Mouse (Mus musculus) spleen, postnatal 4 days (tissue): ENCODE measurements around the gene Bbox1.

Experiments
- DNase-seq, 2 experiments: peaks; one replicate each; pipeline ENCODE4 v3.0.0; 2022; ENCODE audit warnings: low spot score in 2 of 2

The Bbox1 gene

DNA sequence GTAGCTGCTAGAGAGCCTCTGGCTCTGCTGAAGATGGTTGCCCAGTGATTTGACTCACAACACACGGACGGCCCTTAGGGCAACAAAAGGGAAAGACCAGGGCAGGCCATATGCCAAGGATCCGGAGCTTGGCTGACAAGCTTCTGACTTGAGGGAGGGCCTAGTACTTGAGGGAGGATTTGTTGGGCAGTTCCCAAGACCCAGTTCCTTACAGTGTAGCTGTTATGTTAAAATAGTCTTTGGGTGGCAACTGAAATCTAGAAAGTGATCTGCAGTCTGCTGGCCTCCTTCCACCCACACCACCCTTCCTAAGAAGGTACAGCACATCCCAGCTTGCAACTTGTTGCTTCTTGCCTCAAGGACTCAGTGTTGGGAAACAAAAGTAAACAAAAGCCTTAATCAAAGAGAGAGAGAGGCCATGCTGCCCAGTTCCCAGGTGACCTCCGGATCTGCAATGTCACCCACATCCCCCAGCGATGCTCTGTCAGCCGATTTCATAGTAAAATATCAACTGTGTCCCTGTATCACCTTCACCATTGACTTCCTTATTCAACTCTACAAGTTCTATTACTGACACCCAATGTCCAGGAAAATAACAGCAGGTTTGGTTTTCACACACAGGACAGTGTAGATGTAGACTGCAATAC lies at the start of gene Bbox1:
TSS of gene Bbox1 (minus strand) at position 52 of the 647 bp plus-strand sequence.
- DNase-seq = no peak

DNA sequence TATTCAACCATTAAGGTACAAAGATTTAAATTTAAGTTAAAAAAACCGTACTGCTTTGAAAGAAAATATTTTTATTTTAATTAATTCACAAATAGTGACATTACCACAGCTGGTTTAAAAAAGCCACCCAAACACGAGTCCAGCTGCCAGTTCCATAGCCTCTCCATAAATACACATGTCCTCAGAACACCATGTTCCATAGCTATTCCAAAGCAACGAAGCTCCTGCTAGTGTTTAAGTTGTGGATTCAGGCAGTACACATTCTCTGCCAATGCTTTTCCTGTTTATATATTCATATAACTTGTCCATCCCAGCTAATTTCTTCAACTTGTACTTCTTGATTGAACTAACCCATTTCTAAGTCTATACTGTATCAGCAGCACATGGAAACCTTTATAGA lies 49.5 kb upstream of the Bbox1 start:
- no peak for DNase-seq

DNA sequence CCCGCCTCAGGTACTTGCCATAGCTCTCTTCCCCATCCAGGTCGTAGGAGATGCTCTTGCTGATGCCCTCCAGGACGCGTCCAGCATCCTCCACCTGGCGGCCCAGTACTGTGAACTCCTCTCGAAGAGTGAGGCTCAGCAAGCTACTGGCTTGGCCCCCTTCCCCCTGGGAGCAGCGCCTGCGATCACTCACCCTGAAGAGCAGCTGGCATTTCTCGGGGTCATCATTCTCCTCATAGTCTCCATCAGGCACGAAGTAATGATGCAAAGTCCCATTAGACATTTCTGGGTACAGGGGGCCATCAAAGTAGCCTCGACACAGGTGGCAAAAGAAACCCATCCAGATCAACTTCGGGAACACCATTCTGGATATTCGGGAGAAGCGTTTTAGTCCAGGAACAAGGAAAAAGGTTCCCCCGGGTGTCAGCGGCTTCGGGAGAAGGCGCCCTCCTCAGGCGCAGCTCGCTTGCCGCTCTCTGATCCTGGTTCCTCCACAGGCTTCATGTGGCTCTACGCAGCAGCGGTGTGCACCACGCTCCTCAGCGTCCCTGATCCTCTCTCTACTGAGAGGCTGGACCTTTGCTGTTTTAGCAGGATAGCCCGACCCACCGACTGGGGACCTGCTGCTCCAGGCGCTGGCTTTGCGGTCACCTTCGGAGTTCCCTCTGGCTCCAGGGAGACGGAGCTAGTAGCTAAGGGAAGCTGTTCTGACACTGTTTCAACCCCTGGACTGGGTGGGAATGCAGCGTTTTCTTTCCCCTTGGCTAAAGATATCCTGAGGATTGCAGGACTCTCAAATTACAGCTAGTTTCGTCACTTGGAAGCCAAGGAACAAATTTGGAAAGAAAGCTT lies 48.3 kb upstream of the Bbox1 start, which contains the start of gene Fibin:
TSS of gene Fibin (minus strand) at position 752 of the 852 bp plus-strand sequence.
- no peak for DNase-seq

DNA sequence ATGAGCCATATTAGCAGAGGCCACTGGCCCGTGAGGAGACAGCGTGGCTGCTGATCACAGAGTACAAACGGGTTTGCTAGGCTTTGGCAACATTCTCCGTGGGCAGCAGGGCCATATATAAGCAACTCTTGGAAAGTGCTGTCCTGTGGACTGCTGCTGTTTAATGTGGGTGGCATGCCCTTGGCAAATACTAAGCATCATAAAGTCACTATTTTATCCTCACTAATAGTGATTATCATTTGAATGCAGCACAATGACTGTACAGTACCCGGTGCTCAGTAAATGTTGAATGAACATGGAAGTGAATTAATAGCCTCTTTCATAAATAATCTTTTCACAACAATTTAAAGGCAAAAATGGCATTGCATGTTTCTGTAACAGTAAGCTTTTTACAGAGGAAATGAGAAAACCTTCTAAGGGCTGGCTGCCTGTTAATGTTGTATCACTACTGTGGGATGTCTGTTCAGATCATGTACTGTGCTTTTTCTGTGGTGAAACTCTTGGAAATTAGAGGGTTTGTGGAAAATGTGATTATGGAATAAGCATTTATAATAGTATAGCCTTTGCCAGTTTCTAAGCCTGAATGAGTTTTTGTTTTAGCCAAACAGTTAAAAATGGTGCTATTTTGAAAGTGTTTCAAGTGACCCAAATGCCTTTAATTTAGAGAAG lies 39.1 kb upstream of the Bbox1 start:
- no peak for DNase-seq

DNA sequence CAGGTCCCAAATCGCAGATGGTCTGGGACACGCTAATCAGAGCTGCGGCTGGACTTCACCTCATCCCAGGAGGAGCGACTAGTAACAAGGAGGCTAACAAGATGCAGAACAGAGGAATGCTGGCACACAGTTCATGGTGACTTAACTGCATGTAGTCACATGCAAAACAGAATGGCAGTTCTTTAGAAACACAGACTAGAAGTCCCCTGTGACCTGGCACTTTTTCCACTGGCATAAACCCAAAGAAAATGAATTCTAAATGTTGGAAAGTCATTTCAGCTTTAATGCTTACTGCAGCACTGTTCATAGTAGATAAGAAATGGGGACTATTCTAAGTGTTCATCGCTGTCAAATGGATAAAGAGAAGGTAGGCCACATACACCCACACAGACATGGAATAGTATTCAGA lies 37.5 kb upstream of the Bbox1 start:
- DNase-seq = no peak

DNA sequence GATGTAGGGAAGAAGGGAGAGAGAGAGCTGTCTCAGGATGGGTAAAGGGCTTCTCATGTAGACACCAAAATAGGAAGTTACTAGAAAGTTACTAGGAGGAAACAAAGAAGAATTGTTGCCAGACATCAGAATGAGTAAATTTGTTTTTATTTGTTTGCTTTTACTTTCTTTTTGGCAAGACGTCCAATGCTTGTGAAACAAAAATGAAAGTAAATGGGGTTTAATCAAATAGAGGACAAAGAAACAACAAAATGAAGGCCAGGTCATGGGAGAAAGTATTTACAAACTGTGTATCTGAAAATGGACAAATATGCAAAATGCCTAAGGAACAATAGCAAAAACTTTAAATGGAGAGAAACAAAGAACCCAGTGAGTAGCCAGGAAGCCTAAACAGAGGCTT lies 37.0 kb upstream of the Bbox1 start:
- no peak for DNase-seq

DNA sequence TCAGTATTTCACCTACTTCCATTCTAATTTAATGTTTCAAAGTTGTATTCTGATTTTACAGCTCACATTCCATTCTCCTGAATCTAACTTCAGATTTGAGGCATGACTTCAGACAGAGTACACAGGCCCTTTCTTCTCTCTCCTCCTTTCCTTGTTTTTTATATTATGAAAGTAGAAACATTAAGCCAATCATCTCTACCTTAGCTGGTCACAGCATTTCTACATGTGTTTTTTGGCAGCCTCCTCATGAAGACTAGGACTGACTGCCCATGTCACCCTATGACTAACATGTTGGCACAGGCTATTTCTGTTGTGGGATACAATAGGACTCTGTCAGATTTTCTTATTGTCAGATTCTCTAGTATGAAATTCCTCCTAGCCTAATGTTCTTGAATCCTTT lies 14.6 kb upstream of the Bbox1 start:
- no peak for DNase-seq

DNA sequence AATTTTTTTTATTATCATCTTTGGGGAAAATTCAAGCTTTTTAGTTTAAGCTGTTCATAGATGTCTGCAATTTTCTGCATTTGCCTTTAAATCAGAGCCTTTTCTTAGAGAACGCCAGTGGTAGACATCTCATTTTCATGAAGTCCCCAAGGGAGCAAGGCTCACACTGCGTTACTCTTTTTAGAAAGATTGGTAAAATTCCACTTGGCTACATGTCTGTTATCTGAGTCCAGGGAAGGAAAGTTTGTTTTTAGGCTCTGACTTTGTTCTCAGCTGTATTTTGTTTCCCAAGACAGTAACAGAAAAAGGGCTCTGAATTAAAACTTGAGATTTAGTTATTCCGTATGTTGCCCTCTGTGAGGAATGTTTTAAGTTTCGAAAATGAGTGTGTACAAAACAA lies 5.6 kb upstream of the Bbox1 start:
- DNase-seq = no peak

DNA sequence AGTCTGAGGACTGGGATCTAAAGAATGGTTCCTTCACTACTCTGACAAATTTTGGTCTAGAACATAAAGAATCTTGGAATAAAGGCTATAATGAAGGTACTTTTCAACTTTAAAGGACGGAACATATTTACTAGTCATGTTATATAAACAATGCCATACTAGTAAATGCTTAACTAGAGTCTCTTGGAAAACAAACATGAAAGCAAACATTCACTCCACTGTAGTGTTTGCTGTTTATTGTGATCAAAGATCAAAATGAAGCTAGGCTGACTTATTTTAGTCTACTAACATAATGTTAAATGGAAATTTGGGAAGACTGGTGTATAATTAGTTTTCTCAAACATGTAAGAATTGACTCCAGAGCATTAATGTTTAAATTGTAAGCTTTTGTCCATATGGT lies 4.9 kb upstream of the Bbox1 start:
- no peak for DNase-seq

DNA sequence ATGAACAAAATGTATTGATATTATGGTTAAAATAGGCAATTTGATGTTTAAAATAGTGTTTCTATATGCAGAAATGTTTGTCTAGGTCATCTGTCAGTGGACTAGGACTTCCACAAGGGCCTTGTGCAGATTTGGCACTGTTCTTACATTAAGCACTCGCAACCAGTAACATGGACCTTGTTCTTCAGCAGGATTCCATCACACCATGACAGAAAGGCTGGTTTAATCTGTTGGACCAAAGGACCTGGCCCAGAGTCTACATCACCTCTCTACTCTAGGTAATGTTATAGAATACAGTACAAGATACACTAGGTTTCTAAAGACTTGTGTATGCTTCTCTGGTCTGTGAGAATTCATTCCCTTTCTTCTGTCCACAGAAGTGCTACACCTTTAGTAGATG lies 4.4 kb upstream of the Bbox1 start:
- DNase-seq = no peak

DNA sequence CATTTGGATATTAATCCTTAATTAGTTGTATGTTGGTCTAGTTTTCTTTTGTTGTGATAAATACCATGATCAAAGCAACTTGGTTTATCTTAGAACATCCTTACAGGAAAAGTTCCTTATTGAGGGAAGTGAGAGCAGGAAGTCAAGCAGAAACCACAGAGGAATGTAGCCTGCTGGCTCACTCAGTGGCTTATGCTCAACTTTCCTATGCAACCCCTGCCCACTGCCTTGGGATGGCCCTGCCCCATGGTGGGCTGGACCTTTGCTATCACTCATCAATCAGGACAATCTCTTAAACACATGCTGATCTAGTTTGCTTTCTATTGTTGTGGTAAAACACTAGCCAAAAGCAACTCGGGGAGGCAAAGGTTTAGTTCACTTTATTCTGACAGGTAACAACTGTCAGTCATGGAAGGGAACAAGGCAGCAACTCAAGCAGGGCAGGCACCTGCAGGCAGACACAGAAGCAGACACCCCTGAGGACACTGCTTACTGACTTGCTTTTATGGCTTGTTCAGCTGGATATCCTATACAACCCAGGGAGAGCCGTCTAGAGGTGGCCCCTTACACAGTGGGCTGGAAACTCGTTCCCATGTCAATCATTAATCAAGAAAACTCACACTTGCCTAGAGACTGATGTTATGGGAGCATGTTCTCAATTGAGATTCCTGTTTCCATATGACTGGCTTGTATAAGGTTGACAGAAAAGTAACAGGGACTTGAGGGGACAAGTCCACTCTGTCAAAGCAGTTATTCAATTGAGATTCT lies 1.9 kb upstream of the Bbox1 start:
- no peak for DNase-seq

DNA sequence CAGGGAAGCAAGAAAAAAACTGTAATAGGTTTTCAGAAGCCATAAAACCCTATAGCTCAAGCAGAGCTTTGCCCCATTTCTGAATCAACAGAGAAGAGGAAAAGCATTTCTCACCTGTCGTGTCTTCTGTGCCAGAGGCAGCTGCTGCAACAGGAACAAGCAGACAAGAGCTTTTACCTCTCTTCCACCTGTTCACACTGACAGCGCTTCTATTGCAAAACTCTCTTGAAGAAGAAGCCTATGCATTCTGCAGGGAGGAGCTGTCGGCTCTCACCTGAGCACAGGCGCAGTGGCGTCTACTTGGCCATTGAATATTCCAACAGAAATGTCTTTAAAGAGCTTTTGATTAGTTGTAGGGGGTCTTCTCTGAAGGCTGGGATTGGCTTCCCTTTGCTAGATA lies 286 bp downstream of the Bbox1 start:
- no peak for DNase-seq

DNA sequence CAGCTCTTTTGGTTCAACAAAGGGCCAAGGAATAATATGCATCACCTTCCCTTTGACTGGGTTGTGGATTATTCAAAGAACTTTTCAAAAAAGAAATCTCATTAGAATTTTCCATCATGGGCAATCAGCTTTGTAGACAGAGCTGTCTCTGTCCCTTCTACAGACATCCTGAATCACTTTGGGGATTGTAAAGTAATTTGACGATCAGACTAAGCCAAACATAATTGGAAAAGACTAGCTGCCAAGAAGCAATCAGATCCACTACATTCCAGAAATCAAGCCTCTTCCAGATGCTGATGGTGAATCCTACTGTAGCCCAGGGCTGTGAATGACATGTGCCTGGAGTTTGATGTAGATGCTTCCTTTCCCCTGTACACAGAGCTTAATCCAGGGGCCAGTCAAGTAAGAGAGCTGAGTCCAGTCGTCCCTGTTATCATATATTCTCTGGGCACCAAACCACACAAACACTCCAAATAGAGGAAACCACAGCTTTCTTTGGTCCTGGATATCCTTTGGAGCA lies 995 bp downstream of the Bbox1 start:
- DNase-seq = no peak

DNA sequence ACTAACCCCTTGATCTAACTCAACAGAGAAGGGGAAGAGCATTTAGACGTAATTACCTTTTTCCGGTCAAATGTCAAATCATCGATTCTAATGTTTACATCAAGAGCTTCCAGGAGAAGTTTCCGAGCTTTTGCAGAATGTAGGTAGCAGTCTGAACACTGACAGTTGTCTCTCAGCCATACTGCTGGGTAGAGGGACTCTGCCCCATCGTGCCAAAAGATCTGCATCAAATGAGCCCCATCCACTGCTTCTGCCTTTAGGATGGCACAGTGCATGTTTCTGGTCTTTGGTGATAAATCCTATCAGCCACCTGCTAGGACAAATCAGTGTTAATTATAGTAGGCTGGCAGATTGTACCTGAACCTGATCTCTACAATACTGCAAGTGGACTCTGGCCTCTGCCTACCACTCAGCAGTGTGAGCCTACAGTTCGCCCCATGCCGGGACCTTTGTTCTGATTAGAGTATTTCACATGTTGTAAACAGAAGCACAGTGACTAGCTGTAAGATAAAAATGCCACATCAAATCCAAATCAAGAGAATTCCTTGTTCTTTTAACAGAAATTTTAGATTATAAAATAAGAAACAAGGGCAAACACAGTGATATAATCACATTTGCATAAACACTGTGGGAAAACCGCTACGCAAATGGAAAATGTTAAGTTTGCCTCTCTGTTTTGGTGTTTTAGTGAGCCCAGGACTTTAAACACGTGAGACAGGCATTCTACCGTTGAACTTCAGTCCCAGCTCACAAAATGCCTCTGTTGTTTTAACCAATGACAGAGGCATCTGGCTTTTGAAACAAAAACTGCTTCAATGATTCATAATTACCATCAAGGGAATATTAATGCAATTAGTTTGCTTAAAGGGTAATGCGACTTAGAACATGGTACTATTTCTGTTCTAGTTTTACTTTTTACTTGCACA lies 8.7 kb downstream of the Bbox1 start:
- DNase-seq = no peak

DNA sequence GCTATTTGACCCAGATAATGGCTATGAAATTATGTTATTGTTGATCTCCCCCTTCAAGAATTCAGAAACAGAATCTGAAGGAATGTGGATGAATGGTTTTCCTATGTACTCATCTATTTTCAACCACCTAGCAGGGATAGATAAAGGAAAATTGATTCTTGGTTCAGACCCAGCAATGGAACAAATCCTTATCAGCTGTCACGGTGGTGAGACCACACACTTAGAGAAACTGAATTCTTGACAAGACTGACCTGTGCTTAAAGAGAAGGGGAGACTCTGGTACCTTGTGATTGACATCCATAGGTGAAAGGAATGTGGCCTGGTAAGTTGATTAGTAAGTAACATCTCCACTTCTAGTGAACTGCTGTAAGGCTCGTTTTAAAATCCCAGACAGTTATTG lies 12.1 kb downstream of the Bbox1 start:
- DNase-seq = no peak

DNA sequence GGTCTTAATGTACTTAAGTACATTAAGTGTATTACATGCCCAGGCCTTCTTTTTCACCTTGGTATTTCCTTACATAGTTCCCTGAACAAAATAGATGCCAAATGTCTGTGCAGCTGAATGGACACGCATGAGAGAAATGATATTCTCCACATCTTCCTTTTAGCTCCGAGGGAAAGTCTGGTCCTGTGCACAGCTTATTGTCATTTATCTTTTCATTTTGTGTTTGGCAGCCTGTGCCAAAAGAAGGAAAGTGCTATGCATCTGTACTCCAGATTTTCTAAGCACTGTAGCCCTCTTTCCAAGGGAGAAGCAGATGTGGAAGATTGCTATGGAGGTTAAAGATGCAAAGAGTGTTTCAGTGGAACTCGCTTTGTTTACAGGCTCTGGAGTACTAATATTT lies 13.0 kb downstream of the Bbox1 start:
- DNase-seq = no peak

DNA sequence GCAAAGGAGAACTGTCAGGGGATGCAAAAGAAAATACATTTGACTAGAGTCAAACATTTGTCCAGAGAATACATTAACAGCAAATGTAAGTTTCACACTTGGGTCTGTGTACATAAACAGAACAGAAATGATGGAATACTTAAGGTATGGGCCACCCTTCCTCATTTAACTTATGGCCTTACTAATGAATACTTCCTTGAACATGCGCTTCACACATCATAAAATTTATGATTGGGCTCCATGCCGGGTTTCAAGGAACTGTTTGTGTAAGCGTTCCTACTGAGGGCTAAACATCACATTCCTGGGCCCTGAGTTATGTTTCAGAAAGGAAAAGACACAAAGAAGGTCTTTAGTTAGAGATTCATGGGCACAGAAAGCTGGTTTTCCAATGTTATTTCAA lies 19.4 kb downstream of the Bbox1 start:
- no peak for DNase-seq

DNA sequence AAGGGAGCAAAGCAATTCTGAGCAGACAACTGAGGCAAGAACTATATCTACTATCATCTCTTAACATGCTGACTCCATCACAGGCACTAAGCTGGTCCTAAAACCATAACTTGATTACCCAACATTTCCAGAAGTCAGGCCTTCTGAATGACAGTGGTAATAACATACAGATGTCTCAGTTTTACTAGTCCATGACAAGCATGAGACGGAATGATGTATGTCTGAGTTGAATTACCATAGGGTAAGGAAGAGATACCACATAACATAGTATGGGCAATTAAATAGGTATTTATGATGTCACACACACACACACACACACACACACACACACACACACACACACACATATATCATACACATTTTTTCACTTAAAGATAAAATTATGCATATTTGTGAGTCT lies 26.4 kb downstream of the Bbox1 start:
- no peak for DNase-seq

DNA sequence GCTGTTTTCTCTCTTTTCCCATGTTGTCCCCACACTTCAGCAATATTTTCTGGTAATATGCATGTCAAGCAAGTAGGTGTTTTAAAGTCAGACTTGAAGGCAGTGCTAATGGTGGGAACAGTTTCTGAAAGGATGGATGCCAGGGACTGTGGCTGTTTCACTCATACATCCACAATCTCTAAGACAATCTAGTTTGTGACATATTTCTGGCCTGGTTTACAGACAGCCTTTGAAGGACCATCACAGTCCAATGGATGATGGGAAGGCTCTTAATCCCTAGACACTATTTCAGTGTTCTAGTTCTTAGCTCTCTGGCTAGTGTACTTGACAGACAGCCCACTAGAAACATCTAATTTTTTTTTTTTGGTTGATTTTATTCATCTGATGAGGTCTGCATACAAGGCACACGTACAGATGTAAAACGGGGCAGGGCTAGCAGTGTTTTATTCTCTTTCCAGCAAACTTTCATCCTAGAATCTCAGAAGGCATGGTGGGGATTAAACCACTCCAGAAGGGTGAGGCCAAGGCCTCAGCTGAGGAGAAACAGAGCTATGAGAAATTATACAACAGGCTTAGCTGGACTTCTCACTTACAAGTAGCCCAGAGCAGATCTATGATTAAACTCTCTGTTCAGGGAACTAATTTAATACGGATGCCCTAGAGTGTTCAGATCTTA lies 28.4 kb downstream of the Bbox1 start:
- DNase-seq = no peak

DNA sequence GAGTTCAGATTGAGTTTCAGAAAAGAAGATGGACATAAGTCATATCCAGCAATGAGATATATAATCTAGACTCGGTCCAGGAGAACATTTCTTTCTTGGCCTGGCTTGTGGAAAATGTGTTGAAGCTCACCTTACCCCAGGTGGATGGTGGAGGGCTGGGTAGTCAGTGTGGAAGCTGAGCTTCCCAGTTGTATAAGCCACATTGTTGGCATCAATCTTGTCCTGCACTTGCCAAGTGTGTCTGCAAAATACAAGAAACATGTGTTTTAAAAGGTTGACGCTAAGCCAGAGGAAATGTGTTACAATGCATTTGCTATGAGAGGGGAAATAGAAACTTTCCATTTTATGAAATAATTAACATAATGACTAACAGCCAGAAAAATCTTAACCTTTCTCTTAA lies 38.9 kb downstream of the Bbox1 start:
- DNase-seq = no peak
